Mouse (Mus musculus) C2C12 (cell line): ENCODE results near the gene Sfi1. TPM values are rescaled to one million over a fixed set of nuclear protein-coding genes. Genes with fewer than 3 reads are reported as not detected.
"Not testable (repeated sequence)": the region's sequence is repeated elsewhere in the genome, so short reads cannot be mapped to it uniquely, and the experiment has no call there.

ENCODE experiments used
- H3K27me3 ChIP-seq: one replicate; pipeline ENCODE4 v1.6.1; 2011; ENCODE audit not compliant: control insufficient read depth, insufficient read depth, insufficient read length
- H3K36me3 ChIP-seq: one replicate; pipeline ENCODE4 v1.6.1; 2011; ENCODE audit not compliant: control insufficient read depth, insufficient read depth
- H3K4me3 ChIP-seq: one replicate; pipeline ENCODE4 v1.5.1; 2011; ENCODE audit warnings: mild to moderate bottlenecking, control low read depth; ENCODE audit not compliant: poor library complexity, insufficient read depth, severe bottlenecking
- H3K79me2 ChIP-seq: one replicate; pipeline ENCODE4 v1.6.1; 2011; ENCODE audit not compliant: control insufficient read depth, insufficient read depth
- H3K79me3 ChIP-seq: one replicate; pipeline ENCODE4 v1.6.1; 2011; ENCODE audit warnings: low read depth, control low read depth
- H3ac ChIP-seq: one replicate; pipeline ENCODE3; 2011; ENCODE audit warnings: low read depth; ENCODE audit not compliant: control insufficient read depth, insufficient read length
- polyA plus RNA-seq: library from polyadenylated mRNA; unstranded; fragments of >200 nt; fragmentation: generic; extraction: Trizol; gene quantifications from one replicate; pipeline ENCODE4 v1.2.1, GENCODE M21; 2012; ENCODE audit warnings: missing spikeins

Gene Sfi1
- polyA plus RNA-seq, 1 experiment: 3.4 TPM

GRCm38 (mm10) chr11:3172526-3172925 lies 20.7 kb downstream of the Sfi1 start:
- H3K79me2 ChIP-seq, H3ac ChIP-seq, H3K27me3 ChIP-seq, H3K79me3 ChIP-seq, H3K4me3 ChIP-seq, H3K36me3 ChIP-seq: not testable (repeated sequence)

- not testable (repeated sequence) for H3K4me3 ChIP-seq, H3K27me3 ChIP-seq, H3K36me3 ChIP-seq, H3K79me2 ChIP-seq, H3ac ChIP-seq, H3K79me3 ChIP-seq
Measured at GRCm38 (mm10) chr11:3171931-3172330, 21.3 kb downstream of the Sfi1 start.

- not testable (repeated sequence) for H3K36me3 ChIP-seq, H3K79me3 ChIP-seq, H3K4me3 ChIP-seq, H3ac ChIP-seq, H3K79me2 ChIP-seq, H3K27me3 ChIP-seq
Measured at GRCm38 (mm10) chr11:3169042-3169441, 24.2 kb downstream of the Sfi1 start.

GRCm38 (mm10) chr11:3167571-3168001 lies 25.7 kb downstream of the Sfi1 start:
- not testable (repeated sequence) for H3K79me2 ChIP-seq, H3K79me3 ChIP-seq, H3K36me3 ChIP-seq, H3K27me3 ChIP-seq, H3ac ChIP-seq, H3K4me3 ChIP-seq

- H3ac ChIP-seq, H3K79me3 ChIP-seq, H3K79me2 ChIP-seq, H3K36me3 ChIP-seq, H3K27me3 ChIP-seq, H3K4me3 ChIP-seq: not testable (repeated sequence)
Measured at GRCm38 (mm10) chr11:3167129-3167528, 26.1 kb downstream of the Sfi1 start.

GRCm38 (mm10) chr11:3166321-3166720 lies 26.9 kb downstream of the Sfi1 start:
- not testable (repeated sequence) for H3K4me3 ChIP-seq, H3K79me2 ChIP-seq, H3K36me3 ChIP-seq, H3ac ChIP-seq, H3K79me3 ChIP-seq, H3K27me3 ChIP-seq

GRCm38 (mm10) chr11:3165210-3165782 lies 28.0 kb downstream of the Sfi1 start:
- H3ac ChIP-seq, H3K27me3 ChIP-seq, H3K4me3 ChIP-seq, H3K79me3 ChIP-seq, H3K79me2 ChIP-seq, H3K36me3 ChIP-seq: not testable (repeated sequence)

GRCm38 (mm10) chr11:3163661-3164060 lies 29.6 kb downstream of the Sfi1 start:
- H3K79me2 ChIP-seq, H3K36me3 ChIP-seq, H3K4me3 ChIP-seq, H3K27me3 ChIP-seq, H3ac ChIP-seq, H3K79me3 ChIP-seq: not testable (repeated sequence)

GRCm38 (mm10) chr11:3163122-3163521 lies 30.1 kb downstream of the Sfi1 start:
- not testable (repeated sequence) for H3ac ChIP-seq, H3K79me3 ChIP-seq, H3K27me3 ChIP-seq, H3K4me3 ChIP-seq, H3K79me2 ChIP-seq, H3K36me3 ChIP-seq

GRCm38 (mm10) chr11:3162236-3162897 lies 30.9 kb downstream of the Sfi1 start:
- H3K79me2 ChIP-seq, H3K4me3 ChIP-seq, H3K79me3 ChIP-seq, H3K27me3 ChIP-seq, H3ac ChIP-seq, H3K36me3 ChIP-seq: not testable (repeated sequence)

- not testable (repeated sequence) for H3K79me2 ChIP-seq, H3K4me3 ChIP-seq, H3K27me3 ChIP-seq, H3ac ChIP-seq, H3K36me3 ChIP-seq, H3K79me3 ChIP-seq
Measured at GRCm38 (mm10) chr11:3161370-3161769, 31.9 kb downstream of the Sfi1 start.

- not testable (repeated sequence) for H3K79me2 ChIP-seq, H3K36me3 ChIP-seq, H3K4me3 ChIP-seq, H3ac ChIP-seq, H3K79me3 ChIP-seq, H3K27me3 ChIP-seq
Measured at GRCm38 (mm10) chr11:3158800-3159199, 34.5 kb downstream of the Sfi1 start.
